Mouse (Mus musculus): ENCODE data around the gene Nek8. TPM values are rescaled to one million over a fixed set of nuclear protein-coding genes. Genes with fewer than 3 reads are reported as not detected.
"Not testable (repeated sequence)": the region's sequence is repeated elsewhere in the genome, so short reads cannot be mapped to it uniquely, and the experiment has no call there.

Nek8 gene
- polyA plus RNA-seq, 1 experiment from 2014 or later: 18.3 TPM

GRCm38 (mm10) chr11:78195101-78195863 lies 18.8 kb upstream of the Nek8 start:
- H3K27me3 ChIP-seq: no peaks in the 10 kb centered on the region
- WGBS: 63% methylated on average over 23 of the region's 23 CpGs
- ATAC-seq (ENCODE audit: insufficient number of reproducible peaks, insufficient read depth, low FRiP score, low TSS enrichment, low read depth): no peak
- H3K4me1 ChIP-seq (replicated peaks): peaks cover 13% of the 10 kb centered on the region
- H3K4me3 ChIP-seq (replicated peaks): peak overlapping the region; percentile 46
- H3K9ac ChIP-seq (replicated peaks): peak overlapping the region; percentile 18; the same call in 1 of the 2 replicates
- no peaks in the 10 kb centered on the region for H3K9me3 ChIP-seq
- peak overlapping the region; percentile 57 for H3K4me2 ChIP-seq
- peak overlapping the region; percentile 53; the same call in 1 of the 2 replicates for H3K27ac ChIP-seq
- peaks cover 34% of the 10 kb centered on the region for H3K36me3 ChIP-seq

GRCm38 (mm10) chr11:78194411-78195100 lies 18.1 kb upstream of the Nek8 start:
- H3K27me3 ChIP-seq: no peaks in the 10 kb centered on the region
- peak overlapping the region; percentile 18; the same call in 1 of the 2 replicates for H3K9ac ChIP-seq (replicated peaks)
- no peaks in the 10 kb centered on the region for H3K9me3 ChIP-seq
- peaks cover 37% of the 10 kb centered on the region for H3K36me3 ChIP-seq
- H3K4me1 ChIP-seq (replicated peaks): peaks cover 20% of the 10 kb centered on the region
- peak overlapping the region; percentile 57 for H3K4me2 ChIP-seq
- ATAC-seq (ENCODE audit: insufficient number of reproducible peaks, insufficient read depth, low FRiP score, low TSS enrichment, low read depth): 0 out of 2 replicates have a peak, but pooled peaks have one; percentile 40
- WGBS: 4% methylated on average over 30 of the region's 30 CpGs
- H3K27ac ChIP-seq: peak overlapping the region; percentile 53
- peak overlapping the region; percentile 46 for H3K4me3 ChIP-seq (replicated peaks)

DNA sequence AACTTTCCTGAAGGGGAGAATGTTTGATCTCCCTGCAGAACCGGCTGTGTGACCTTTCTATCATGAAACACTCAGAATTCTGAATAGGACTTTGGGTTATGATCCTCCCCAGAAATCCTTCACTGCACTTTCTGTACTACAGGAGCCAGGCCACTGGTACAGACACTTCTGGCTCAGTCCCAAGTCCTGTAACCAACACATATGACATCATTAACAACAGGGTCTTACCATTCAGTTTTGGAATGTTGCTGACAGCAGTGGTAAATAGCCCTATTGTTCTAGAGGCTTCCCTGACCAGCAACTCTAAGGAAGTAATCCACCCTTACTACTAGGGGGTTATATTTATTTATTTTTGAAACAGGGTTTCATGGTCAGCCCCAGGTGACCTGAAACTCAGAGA lies 16.6 kb upstream of the Nek8 start, which contains the start of gene Proca1:
Gene Proca1 (plus strand): TSS at position 280 of the 400 bp plus-strand sequence.
- peak within 1 kb of the TSS; percentile 57 for H3K4me2 ChIP-seq
- WGBS: 89% methylated on average over 1 of the region's 1 CpGs
- H3K27me3 ChIP-seq: no peaks in the 10 kb centered on the region
- H3K4me1 ChIP-seq (replicated peaks): peaks cover 20% of the 10 kb centered on the region
- H3K4me3 ChIP-seq (replicated peaks): peak within 1 kb of the TSS; percentile 46
- peak within 1 kb of the TSS; percentile 53; the same call in 1 of the 2 replicates for H3K27ac ChIP-seq
- 0 out of 2 replicates have a peak within 1 kb of the TSS, but pooled peaks have one; percentile 18 for H3K9ac ChIP-seq (replicated peaks)
- ATAC-seq (ENCODE audit: insufficient number of reproducible peaks, insufficient read depth, low FRiP score, low TSS enrichment, low read depth): no peak
- H3K36me3 ChIP-seq: peaks cover 37% of the 10 kb centered on the region
- H3K9me3 ChIP-seq: no peaks in the 10 kb centered on the region

DNA sequence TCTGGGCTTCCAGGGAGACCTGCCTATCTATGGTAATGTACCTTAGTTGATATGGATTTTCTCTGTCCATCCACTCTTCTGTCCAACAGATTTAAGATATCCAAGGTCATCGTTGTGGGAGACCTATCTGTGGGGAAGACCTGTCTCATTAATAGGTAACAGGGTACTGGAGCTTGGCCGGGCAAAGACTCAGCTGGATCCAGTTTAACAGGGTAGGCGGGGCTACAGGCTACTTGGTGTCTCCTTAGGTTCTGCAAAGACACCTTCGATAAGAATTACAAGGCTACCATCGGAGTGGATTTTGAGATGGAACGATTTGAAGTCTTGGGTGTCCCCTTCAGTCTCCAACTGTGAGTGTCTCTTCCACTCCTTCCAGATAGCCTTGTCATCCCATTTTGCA lies 13.6 kb upstream of the Nek8 start:
- no peak for ATAC-seq (ENCODE audit: insufficient number of reproducible peaks, insufficient read depth, low FRiP score, low TSS enrichment, low read depth)
- Histone ChIP-seq H3K4me1 (replicated peaks) (peaks cover 20% of the 10 kb centered on the region), H3K27ac (peak overlapping the region; percentile 100), H3K36me3 (peaks cover 37% of the 10 kb centered on the region), H3K9ac (replicated peaks) (peak overlapping the region; percentile 96; the same call in 1 of the 2 replicates), H3K9me3 (no peaks in the 10 kb centered on the region), H3K4me3 (replicated peaks) (peak overlapping the region; percentile 83), H3K27me3 (no peaks in the 10 kb centered on the region), H3K4me2 (peak overlapping the region; percentile 63)
- WGBS: 51% methylated on average over 6 of the region's 6 CpGs

- Histone ChIP-seq H3K4me3 (replicated peaks) (peak overlapping the region; percentile 83), H3K27me3 (no peaks in the 10 kb centered on the region), H3K27ac (peak overlapping the region; percentile 100), H3K4me1 (replicated peaks) (peaks cover 14% of the 10 kb centered on the region), H3K4me2 (peak overlapping the region; percentile 63), H3K9ac (replicated peaks) (peak overlapping the region; percentile 96), H3K9me3 (no peaks in the 10 kb centered on the region), H3K36me3 (peaks cover 37% of the 10 kb centered on the region)
- peak; percentile 56 for ATAC-seq (ENCODE audit: insufficient number of reproducible peaks, insufficient read depth, low FRiP score, low TSS enrichment, low read depth)
- under 1% methylated on average over 42 of the region's 42 CpGs for WGBS
Observed at GRCm38 (mm10) chr11:78189234-78190040, 13.0 kb upstream of the Nek8 start.

GRCm38 (mm10) chr11:78188331-78189233 lies 12.1 kb upstream of the Nek8 start, which contains the start of gene Rab34:
Gene Rab34 (plus strand): TSS chr11:78188430.
- Histone ChIP-seq H3K4me1 (replicated peaks) (peaks cover 14% of the 10 kb centered on the region), H3K9me3 (no peaks in the 10 kb centered on the region), H3K36me3 (peaks cover 33% of the 10 kb centered on the region), H3K27me3 (no peaks in the 10 kb centered on the region), H3K9ac (replicated peaks) (peak within 1 kb of the TSS; percentile 96), H3K27ac (peak within 1 kb of the TSS; percentile 100), H3K4me2 (peak within 1 kb of the TSS; percentile 63), H3K4me3 (replicated peaks) (peak within 1 kb of the TSS; percentile 83)
- WGBS: under 1% methylated on average over 79 of the region's 80 CpGs
- peak; percentile 90 for ATAC-seq (ENCODE audit: insufficient number of reproducible peaks, insufficient read depth, low FRiP score, low TSS enrichment, low read depth)

- H3K27ac ChIP-seq; H3K27me3 ChIP-seq; H3K4me3 ChIP-seq (replicated peaks); H3K9me3 ChIP-seq; ATAC-seq (ENCODE audit: insufficient number of reproducible peaks, insufficient read depth, low FRiP score, low TSS enrichment, low read depth); H3K9ac ChIP-seq (replicated peaks); H3K4me2 ChIP-seq: not testable (repeated sequence)
- 96% methylated on average over 6 of the region's 6 CpGs for WGBS
- H3K4me1 ChIP-seq (replicated peaks): peaks cover 35% of the 10 kb centered on the region
- H3K36me3 ChIP-seq: peaks cover 26% of the 10 kb centered on the region
Observed at GRCm38 (mm10) chr11:78184702-78185101, 8.2 kb upstream of the Nek8 start.

DNA sequence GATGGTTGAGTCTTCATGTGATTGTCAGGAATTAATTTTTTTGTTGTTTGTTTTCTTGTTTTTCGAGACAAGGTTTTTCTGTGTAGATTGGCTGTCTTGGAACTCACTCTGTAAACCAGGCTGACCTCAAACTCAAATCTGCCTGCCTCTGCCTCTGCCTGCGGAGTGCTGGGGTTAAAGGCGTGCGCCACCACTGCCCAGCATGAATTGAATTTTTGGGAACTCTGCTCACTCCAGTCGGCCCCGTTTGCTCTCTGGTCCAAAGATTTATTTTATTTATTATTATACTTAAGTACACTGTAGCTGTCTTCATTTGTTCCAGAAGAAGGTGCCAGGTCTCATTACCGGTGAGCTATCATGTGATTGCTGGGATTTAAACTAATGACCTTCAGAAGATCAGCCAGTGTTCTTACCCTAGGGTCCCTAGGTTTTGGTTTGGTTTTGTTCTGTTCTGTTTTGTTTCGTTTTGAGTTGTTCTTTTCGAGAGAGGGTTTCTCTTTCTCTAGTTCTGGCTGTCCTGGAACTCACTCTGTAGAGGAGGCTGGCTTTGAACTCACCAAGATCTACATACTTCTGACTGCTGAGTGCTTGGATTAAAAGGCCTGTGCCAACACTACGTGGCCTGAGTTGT lies 7.5 kb upstream of the Nek8 start:
- ATAC-seq (ENCODE audit: insufficient number of reproducible peaks, insufficient read depth, low FRiP score, low TSS enrichment, low read depth): no peak
- 57% methylated on average over 10 of the region's 10 CpGs for WGBS
- Histone ChIP-seq H3K4me3 (replicated peaks) (peak overlapping the region; percentile 88), H3K9me3 (no peaks in the 10 kb centered on the region), H3K27me3 (no peaks in the 10 kb centered on the region), H3K27ac (peak overlapping the region; percentile 69; the same call in 1 of the 2 replicates), H3K36me3 (peaks cover 30% of the 10 kb centered on the region), H3K4me1 (replicated peaks) (peaks cover 40% of the 10 kb centered on the region), H3K9ac (replicated peaks) (no peak overlapping the region), H3K4me2 (peak overlapping the region; percentile 48)

GRCm38 (mm10) chr11:78182961-78183844 lies 6.7 kb upstream of the Nek8 start, which contains the start of gene Rpl23a:
Gene Rpl23a (minus strand): TSS chr11:78183584.
- Histone ChIP-seq H3K9ac (replicated peaks) (peak within 1 kb of the TSS; percentile 92), H3K4me3 (replicated peaks) (peak within 1 kb of the TSS; percentile 88), H3K27me3 (no peaks in the 10 kb centered on the region), H3K9me3 (no peaks in the 10 kb centered on the region), H3K4me2 (peak within 1 kb of the TSS; percentile 72), H3K4me1 (replicated peaks) (peaks cover 43% of the 10 kb centered on the region), H3K36me3 (peaks cover 30% of the 10 kb centered on the region), H3K27ac (peak within 1 kb of the TSS; percentile 92)
- peak; percentile 75 for ATAC-seq (ENCODE audit: insufficient number of reproducible peaks, insufficient read depth, low FRiP score, low TSS enrichment, low read depth)
- under 1% methylated on average over 38 of the region's 38 CpGs for WGBS
